Mouse (Mus musculus): ENCODE results near the gene Wdfy3.

DNA sequence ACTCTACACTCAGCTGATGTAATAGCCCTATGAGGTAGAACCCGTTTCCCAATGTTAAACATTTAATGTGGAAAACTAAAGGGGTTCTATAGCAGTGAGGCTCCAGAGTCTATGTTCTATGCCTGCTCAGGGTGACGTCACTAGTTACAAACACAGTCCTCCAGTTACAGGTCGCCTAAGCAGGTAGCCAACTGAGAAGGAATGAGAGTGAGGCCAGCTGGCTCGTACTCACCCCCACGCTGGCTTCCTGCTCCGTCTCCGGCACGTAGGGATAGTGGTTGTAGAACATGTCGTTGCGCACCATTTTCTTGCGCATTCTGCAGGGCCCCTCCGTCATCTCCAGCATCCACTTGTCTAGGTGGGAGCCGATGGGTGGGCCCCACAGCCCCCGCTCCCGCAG, 187.5 kb downstream of the Wdfy3 start:
- TF ChIP-seq ZNF384 (IDR thresholded peaks at IDR 0.05; ENCODE audit: low read depth, low read length) (no peak), CHD2 (IDR thresholded peaks at IDR 0.05; ENCODE audit: low read depth, low read length) (no peak), ZC3H11A (IDR thresholded peaks at IDR 0.05; ENCODE audit: borderline replicate concordance, low read depth, low read length) (no peak), MAFK (IDR thresholded peaks at IDR 0.05; ENCODE audit: insufficient read depth, low read depth, low read length) (no peak)
